Comparison of ENCODE assay signal across 8 mouse cellular contexts in genomic region chr7:100009640-100010039, GRCm38 (mm10). TPM values are rescaled to one million over a fixed set of nuclear protein-coding genes. Genes with fewer than 3 reads are reported as not detected.
A peak's percentile ranks its signal among the peaks of the same experiment; 100 is the strongest.
DNase-seq lines count a peak whose midpoint lies in the region; ATAC-seq and TF ChIP-seq lines count a peak whose summit lies in the region.

No protein-coding gene starts in this region.

- TF ChIP-seq CTCF in ES-Bruce4 (IDR thresholded peaks at IDR 0.05; ENCODE audit: low read depth, low read length), result peak; percentile 94
- TF ChIP-seq CTCF in embryonic fibroblast, embryonic 13.5 days (IDR thresholded peaks at IDR 0.05; ENCODE audit: borderline replicate concordance, insufficient read depth, low read length), result peak; percentile 80

- no peak overlapping the region for H3K27ac ChIP-seq in ES-Bruce4 (ENCODE audit: insufficient read depth, low read length)
- no peak overlapping the region for H3K27ac ChIP-seq in embryonic fibroblast, embryonic 13.5 days (ENCODE audit: insufficient read depth, low read length)
- H3K27ac ChIP-seq in hindbrain, embryonic 11.5 days (ENCODE audit: low read depth, low read length), result no peak overlapping the region

- 0 out of 2 replicates have a peak, but pooled peaks have one; percentile 30 for ATAC-seq in hindbrain, embryonic 11.5 days (ENCODE audit: low FRiP score)

- H3K9me3 ChIP-seq in ES-Bruce4 (replicated peaks; ENCODE audit: control insufficient read depth, insufficient read depth, low read length, poor library complexity, severe bottlenecking), result no peaks in the 10 kb centered on the region
- no peaks in the 10 kb centered on the region for H3K9me3 ChIP-seq in hindbrain, embryonic 11.5 days (ENCODE audit: control insufficient read depth, low read length)

- TF ChIP-seq EP300 in ES-Bruce4 (IDR thresholded peaks at IDR 0.05; ENCODE audit: insufficient read depth, low read depth, low read length), result no peak

- no peak for TF ChIP-seq POLR2A in ES-Bruce4 (IDR thresholded peaks at IDR 0.05; ENCODE audit: insufficient read depth, low read length)
- TF ChIP-seq POLR2A in embryonic fibroblast, embryonic 13.5 days (IDR thresholded peaks at IDR 0.05; ENCODE audit: low read depth, low read length), result no peak

- no peaks in the 10 kb centered on the region for H3K36me3 ChIP-seq in ES-Bruce4 (ENCODE audit: control insufficient read depth, insufficient read depth, low read length, poor library complexity, severe bottlenecking)
- no peaks in the 10 kb centered on the region for H3K36me3 ChIP-seq in hindbrain, embryonic 11.5 days (ENCODE audit: control insufficient read depth, insufficient read depth, low read length)

- H3K9ac ChIP-seq in ES-Bruce4 (ENCODE audit: low read depth, poor library complexity, severe bottlenecking), result no peak overlapping the region
- H3K9ac ChIP-seq in hindbrain, embryonic 11.5 days (ENCODE audit: low read depth, low read length), result no peak overlapping the region

- no peak overlapping the region for H3K4me2 ChIP-seq in hindbrain, embryonic 11.5 days (replicated peaks; ENCODE audit: low read depth, low read length)

- DNase-seq in adrenal gland, postnatal 10 days, result peak; percentile 82
- DNase-seq in hindbrain, embryonic 11.5 days (ENCODE audit: low spot score), result peak; percentile 81
- DNase-seq in layer of hippocampus, postnatal 25 days (ENCODE audit: extremely low spot score in 1 of 2, low spot score in 1 of 2), result peak; percentile 34 to 62
- peak; percentile 82 for DNase-seq in lung, postnatal 36 days
- peak; percentile 43 for DNase-seq in right cerebral cortex, postnatal 25 days
- no peak for DNase-seq in Muller cell, postnatal 12 days (ENCODE audit: inconsistent ontology term)

- no peak overlapping the region for H3K4me3 ChIP-seq in ES-Bruce4 (ENCODE audit: low read depth, low read length)
- H3K4me3 ChIP-seq in embryonic fibroblast, embryonic 13.5 days (ENCODE audit: insufficient read depth, low read length), result no peak overlapping the region
- no peak overlapping the region for H3K4me3 ChIP-seq in hindbrain, embryonic 11.5 days (ENCODE audit: low read depth, low read length)

- H3K4me1 ChIP-seq in ES-Bruce4 (ENCODE audit: control insufficient read depth, insufficient read depth, low read length), result no peaks in the 10 kb centered on the region
- H3K4me1 ChIP-seq in embryonic fibroblast, embryonic 13.5 days (ENCODE audit: control insufficient read depth, insufficient read depth, low read length), result no peaks in the 10 kb centered on the region
- no peaks in the 10 kb centered on the region for H3K4me1 ChIP-seq in hindbrain, embryonic 11.5 days (replicated peaks; ENCODE audit: control insufficient read depth, insufficient read depth, low read length)

- peaks cover 16% of the 10 kb centered on the region for H3K27me3 ChIP-seq in ES-Bruce4 (ENCODE audit: control insufficient read depth, insufficient read depth, low read length, poor library complexity, severe bottlenecking)
- H3K27me3 ChIP-seq in hindbrain, embryonic 11.5 days (ENCODE audit: control insufficient read depth, insufficient read depth, low read length), result peaks cover 32% of the 10 kb centered on the region

- 17% methylated on average over 11 of the region's 11 CpGs for WGBS in hindbrain, embryonic 11.5 days

RNA-seq across cellular contexts. Expression of gene Chrdl2, which starts 3.7 kb away (rescaled TPM):
- not detected in 2 replicates for polyA plus RNA-seq in ES-Bruce4 (2011; ENCODE audit: insufficient read depth, insufficient read length, low read depth, missing spikeins)
- total RNA-seq in adrenal gland, postnatal 10 days (2021), result not detected
- not detected in 2 replicates for polyA plus RNA-seq in embryonic fibroblast, embryonic 13.5 days (2011; ENCODE audit: insufficient read length, low read depth, missing spikeins)
- polyA plus RNA-seq in hindbrain, embryonic 11.5 days (2014; fragmentation: Nextera tagmentation; extraction: Ambion mirVana), result 0.32 TPM in 1 of 2 replicates, not detected in the other
- total RNA-seq in layer of hippocampus, postnatal 25 days (2021), result under 1 TPM; 0.15 to 0.38 TPM

RNA-seq across cellular contexts. Expression of gene Rnf169, which starts 29.4 kb away (rescaled TPM):
- polyA plus RNA-seq in ES-Bruce4 (2011; ENCODE audit: insufficient read depth, insufficient read length, low read depth, missing spikeins), result 54.9 and 56.4 TPM in 2 replicates
- total RNA-seq in adrenal gland, postnatal 10 days (2021), result 10 to 100 TPM; 15.3 to 17.8 TPM
- polyA plus RNA-seq in embryonic fibroblast, embryonic 13.5 days (2011; ENCODE audit: insufficient read length, low read depth, missing spikeins), result 22.8 and 24.3 TPM in 2 replicates
- 6.9 and 8.4 TPM in 2 replicates for polyA plus RNA-seq in hindbrain, embryonic 11.5 days (2014; fragmentation: Nextera tagmentation; extraction: Ambion mirVana)
- 10 to 100 TPM; 24.0 to 25.5 TPM for total RNA-seq in layer of hippocampus, postnatal 25 days (2021)
